Mouse (Mus musculus): ENCODE data around the gene Hmgn3. TPM values are rescaled to one million over a fixed set of nuclear protein-coding genes. Genes with fewer than 3 reads are reported as not detected.

Gene Hmgn3
- polyA plus RNA-seq, 1 experiment from 2014 or later: 133 TPM

DNA sequence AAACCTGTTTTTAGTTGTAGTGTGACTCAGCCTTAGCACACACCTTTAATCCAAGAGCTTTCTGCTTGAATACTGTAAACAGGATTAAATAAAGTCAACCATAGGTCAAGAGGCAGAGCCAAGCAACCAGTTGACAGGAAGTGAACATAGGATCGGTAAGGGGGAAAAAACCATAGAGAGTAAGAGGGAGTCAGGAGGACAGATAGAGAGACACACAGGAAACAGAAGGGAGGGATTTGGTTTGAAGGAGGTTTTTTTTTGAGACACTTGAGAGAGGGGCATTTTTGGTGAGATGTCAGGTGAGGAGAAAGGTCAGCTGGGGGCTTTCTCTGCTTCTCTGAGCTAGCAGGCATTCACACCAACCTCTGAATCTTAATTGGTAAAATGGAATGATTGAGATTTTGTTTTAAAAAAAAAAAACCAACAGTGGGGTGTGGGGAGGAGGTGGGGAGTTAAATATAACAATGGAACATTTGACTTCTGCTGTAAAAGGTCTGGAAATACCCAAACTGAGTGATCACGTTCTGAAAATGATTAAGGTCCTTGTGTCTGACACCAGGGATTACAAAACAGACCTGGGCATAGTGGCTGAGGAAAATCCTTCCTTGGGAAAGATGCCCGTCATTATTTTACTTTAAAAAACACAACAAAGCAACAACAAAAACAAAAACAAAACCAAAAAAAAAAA lies 51.7 kb downstream of the Hmgn3 start:
- Histone ChIP-seq H3K27ac (no peak overlapping the region), H3K36me3 (replicated peaks) (no peaks in the 10 kb centered on the region), H3K9ac (no peak overlapping the region), H3K27me3 (replicated peaks) (no peaks in the 10 kb centered on the region), H3K9me3 (no peaks in the 10 kb centered on the region), H3K4me1 (no peaks in the 10 kb centered on the region), H3K4me2 (no peak overlapping the region), H3K4me3 (no peak overlapping the region)
- no peak for ATAC-seq (replicated peaks)
- WGBS: 80% methylated on average over 3 of the region's 3 CpGs

DNA sequence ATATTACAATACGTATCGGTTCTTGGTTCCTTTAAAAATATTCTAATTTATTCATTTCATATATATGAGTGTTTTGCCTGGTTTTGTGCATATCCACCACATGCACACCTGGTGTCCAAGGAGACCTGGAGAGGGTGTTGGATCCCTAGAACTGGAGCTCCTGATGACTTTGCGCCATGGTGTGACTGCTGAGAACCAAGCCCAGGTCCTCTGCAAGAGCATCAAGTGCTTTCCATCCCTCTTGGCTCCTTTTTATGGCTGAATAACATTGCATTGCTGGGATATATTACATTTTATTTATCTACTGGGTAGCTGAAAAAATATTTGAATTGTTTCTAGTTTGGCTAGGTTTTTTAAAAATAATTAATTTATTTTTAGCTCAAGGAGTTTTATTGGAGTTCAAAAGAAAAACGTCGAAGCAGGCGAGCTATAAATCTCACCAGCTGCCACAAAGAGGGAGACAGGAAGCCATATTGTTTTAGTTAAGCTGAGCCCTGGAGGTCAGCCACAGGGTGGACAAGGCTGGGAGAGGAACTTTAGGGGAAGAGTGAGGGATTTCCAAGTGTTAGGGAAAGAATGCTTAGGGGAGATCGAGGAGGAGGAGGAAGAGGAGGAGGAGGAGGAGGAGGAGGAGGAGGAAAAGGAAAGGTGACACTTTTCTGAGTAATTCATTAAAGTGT lies 62.6 kb downstream of the Hmgn3 start:
- no peak for ATAC-seq (replicated peaks)
- Histone ChIP-seq H3K4me1 (no peaks in the 10 kb centered on the region), H3K27me3 (replicated peaks) (no peaks in the 10 kb centered on the region), H3K9ac (no peak overlapping the region), H3K4me3 (no peak overlapping the region), H3K4me2 (no peak overlapping the region), H3K27ac (no peak overlapping the region), H3K9me3 (no peaks in the 10 kb centered on the region), H3K36me3 (replicated peaks) (no peaks in the 10 kb centered on the region)
- 82% methylated on average over 7 of the region's 7 CpGs for WGBS

DNA sequence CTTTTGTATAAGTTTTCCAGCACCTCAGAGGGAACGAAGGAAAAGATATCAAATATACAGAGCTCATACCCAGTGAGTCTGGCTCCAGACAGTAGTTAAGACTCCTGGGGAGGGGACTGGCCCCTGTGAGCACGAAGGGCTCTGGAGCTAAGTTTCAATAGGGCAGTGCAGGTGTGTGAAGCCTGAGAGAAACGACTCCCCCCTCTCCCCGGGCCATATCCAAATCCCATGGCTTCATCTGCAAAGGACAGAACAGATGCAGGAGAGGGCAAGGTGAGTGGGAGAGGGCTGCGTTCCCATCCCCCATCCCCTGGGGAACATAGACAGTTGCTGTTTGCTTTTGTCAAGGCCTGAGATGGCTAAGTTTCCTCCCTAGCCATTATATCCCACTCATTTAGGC lies 63.4 kb downstream of the Hmgn3 start:
- no peak for ATAC-seq (replicated peaks)
- no peaks in the 10 kb centered on the region for H3K4me1 ChIP-seq
- no peaks in the 10 kb centered on the region for H3K36me3 ChIP-seq (replicated peaks)
- no peak overlapping the region for H3K9ac ChIP-seq
- no peak overlapping the region for H3K27ac ChIP-seq
- H3K4me2 ChIP-seq: no peak overlapping the region
- H3K9me3 ChIP-seq: no peaks in the 10 kb centered on the region
- no peaks in the 10 kb centered on the region for H3K27me3 ChIP-seq (replicated peaks)
- no peak overlapping the region for H3K4me3 ChIP-seq
- WGBS: 68% methylated on average over 5 of the region's 5 CpGs

DNA sequence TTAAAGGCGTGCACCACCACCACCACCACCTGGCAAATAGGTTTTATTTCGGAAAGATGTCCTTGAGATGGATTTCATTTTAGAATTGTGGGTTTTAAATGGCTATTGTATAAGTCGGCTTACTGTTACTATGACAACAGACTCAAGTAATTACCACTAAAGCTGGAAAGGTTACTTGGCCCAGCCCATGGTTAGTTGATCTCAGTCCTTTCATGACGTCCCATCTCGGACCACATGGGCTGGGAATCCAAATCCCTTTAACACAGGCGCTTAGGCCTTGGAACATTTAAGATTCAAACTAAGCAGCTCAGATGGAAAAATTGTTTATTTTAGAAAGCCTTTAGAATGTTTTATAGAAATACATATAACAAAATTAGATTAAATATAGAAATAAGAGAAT lies 64.2 kb downstream of the Hmgn3 start:
- ATAC-seq (replicated peaks): 0 out of 2 replicates have a peak, but pooled peaks have one; percentile 50
- WGBS: 59% methylated on average over 6 of the region's 6 CpGs

DNA sequence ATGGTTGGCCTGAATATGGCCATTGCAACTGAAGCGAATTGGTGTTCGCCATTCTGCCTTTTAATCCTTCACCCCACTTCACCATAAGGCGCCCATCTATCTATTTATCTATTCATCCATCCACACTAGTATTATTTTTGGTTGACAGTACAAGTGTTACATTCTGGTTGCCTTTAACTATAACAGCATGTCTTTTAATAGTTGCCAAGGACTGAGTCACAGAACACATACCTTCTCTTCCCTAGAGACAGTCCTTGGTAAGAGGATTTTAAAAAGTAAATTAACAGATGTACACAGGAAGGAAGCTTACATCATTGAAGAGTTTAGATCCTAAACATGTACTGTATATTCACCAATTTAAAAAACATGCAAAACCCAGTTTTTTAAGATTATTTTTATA lies 66.8 kb downstream of the Hmgn3 start:
- H3K4me1 ChIP-seq: no peaks in the 10 kb centered on the region
- H3K9me3 ChIP-seq: no peaks in the 10 kb centered on the region
- no peaks in the 10 kb centered on the region for H3K36me3 ChIP-seq (replicated peaks)
- H3K27me3 ChIP-seq (replicated peaks): no peaks in the 10 kb centered on the region
- H3K9ac ChIP-seq: no peak overlapping the region
- H3K4me3 ChIP-seq: no peak overlapping the region
- no peak overlapping the region for H3K27ac ChIP-seq
- ATAC-seq (replicated peaks): no peak
- no peak overlapping the region for H3K4me2 ChIP-seq
- 92% methylated on average over 3 of the region's 3 CpGs for WGBS

More for the DNA sequence above, 64.2 kb downstream of the Hmgn3 start:
- no peak overlapping the region for H3K9ac ChIP-seq
- no peak overlapping the region for H3K4me3 ChIP-seq
- no peak overlapping the region for H3K4me2 ChIP-seq
- no peaks in the 10 kb centered on the region for H3K9me3 ChIP-seq
- H3K4me1 ChIP-seq: no peaks in the 10 kb centered on the region
- no peaks in the 10 kb centered on the region for H3K27me3 ChIP-seq (replicated peaks)
- H3K36me3 ChIP-seq (replicated peaks): no peaks in the 10 kb centered on the region
- H3K27ac ChIP-seq: no peak overlapping the region

DNA sequence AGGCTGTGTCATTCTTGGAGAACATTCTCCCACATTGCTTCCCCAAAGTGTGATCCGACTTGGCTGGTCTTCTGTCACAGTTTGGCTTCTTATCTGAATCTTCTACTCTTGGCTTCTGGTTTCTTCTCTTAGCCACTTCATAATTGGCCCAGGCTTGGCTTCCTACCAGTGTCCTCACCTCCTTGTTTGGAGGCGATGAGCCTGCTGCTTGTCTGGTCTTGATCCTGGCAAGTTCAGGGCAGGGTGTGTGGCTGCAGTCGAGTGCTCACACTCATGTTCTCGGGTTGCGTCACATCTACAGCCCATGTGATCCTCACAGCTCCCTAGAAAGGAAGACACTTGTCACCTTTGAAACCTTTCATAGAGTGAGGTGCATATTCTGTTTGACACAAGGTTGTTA lies 78.2 kb downstream of the Hmgn3 start:
- no peak overlapping the region for H3K4me2 ChIP-seq
- H3K4me3 ChIP-seq: no peak overlapping the region
- H3K4me1 ChIP-seq: no peaks in the 10 kb centered on the region
- no peak for ATAC-seq (replicated peaks)
- 95% methylated on average over 5 of the region's 5 CpGs for WGBS
- no peak overlapping the region for H3K9ac ChIP-seq
- H3K36me3 ChIP-seq (replicated peaks): no peaks in the 10 kb centered on the region
- H3K9me3 ChIP-seq: no peaks in the 10 kb centered on the region
- H3K27ac ChIP-seq: no peak overlapping the region
- H3K27me3 ChIP-seq (replicated peaks): no peaks in the 10 kb centered on the region

DNA sequence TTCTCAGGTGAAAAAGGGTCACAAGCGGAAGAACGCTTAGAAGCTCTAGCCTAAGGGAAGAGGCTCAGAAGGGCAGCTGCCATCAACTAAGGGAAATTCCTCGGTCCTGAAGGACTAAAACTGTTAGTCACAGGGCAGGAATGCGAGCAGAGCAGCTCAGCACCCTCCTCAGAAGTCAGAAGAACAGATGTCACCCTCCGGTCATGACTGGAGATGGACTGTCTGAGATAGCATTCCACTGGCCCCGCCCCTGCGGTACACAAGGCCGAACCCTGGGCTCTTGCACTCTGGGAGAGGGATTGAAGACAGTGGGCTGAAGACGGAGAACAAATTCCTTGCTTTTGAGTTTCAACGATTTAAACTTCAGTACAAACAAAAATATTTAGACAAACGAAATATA lies 85.2 kb downstream of the Hmgn3 start:
- no peak overlapping the region for H3K27ac ChIP-seq
- H3K9me3 ChIP-seq: no peaks in the 10 kb centered on the region
- WGBS: 81% methylated on average over 11 of the region's 11 CpGs
- no peaks in the 10 kb centered on the region for H3K36me3 ChIP-seq (replicated peaks)
- no peak overlapping the region for H3K9ac ChIP-seq
- H3K4me3 ChIP-seq: no peak overlapping the region
- H3K4me1 ChIP-seq: no peaks in the 10 kb centered on the region
- no peak for ATAC-seq (replicated peaks)
- no peaks in the 10 kb centered on the region for H3K27me3 ChIP-seq (replicated peaks)
- no peak overlapping the region for H3K4me2 ChIP-seq

Other genes starting within 250 kb of the Hmgn3 start
- gene Phip, start 171.2 kb downstream of the Hmgn3 start, polyA plus RNA-seq (2015; fragmentation: Nextera tagmentation; extraction: Ambion mirVana): 103 and 108 TPM in 2 replicates